Mouse (Mus musculus): ENCODE results near the gene Slmap. TPM values are rescaled to one million over a fixed set of nuclear protein-coding genes. Genes with fewer than 3 reads are reported as not detected.
"Not testable (repeated sequence)": the region's sequence is repeated elsewhere in the genome, so short reads cannot be mapped to it uniquely, and the experiment has no call there.

Slmap gene
- total RNA-seq, 2 experiments from 2014 or later, result 76.2 to 84.7 TPM

DNA sequence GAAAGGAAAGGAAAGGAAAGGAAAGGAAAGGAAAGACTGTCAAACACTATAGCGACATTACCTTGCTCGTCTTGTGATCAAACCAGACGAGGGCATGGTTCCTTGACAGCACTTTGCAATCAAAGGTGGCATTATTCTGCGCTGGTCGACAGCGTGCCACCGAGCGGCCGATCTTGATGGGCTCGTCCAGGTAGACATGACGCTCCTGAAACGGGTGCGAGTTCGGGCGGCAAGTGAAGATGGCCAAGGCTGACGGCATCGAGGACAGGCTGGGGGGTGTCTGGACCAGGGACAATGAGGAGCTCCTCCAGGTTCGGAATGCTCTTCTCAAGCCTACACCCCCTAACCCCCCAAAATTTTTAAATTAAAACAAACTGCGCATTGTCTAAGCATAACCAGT lies 1.5 kb downstream of the Slmap start:
- DNase-seq, result peak in 1 of 2 experiments; percentile 7

DNA sequence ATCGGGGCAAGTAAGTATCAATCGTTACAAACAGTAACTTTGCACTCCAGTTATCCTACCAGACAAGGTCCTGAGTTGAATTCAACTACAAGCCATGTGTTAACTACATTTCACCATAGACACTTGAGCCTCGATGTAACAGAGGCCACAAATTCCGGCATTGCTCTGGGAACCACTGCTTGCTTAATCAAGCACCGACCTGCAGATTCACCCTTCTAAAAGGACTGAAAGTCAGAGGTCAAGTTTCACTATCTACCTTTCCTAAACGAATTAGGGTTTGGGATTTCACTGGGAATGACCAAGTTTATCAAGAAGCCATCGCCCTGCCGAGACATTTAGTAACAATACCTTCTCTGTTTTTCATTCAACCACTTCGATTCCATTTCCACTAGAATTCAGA lies 2.0 kb downstream of the Slmap start:
- DNase-seq, result no peak

DNA sequence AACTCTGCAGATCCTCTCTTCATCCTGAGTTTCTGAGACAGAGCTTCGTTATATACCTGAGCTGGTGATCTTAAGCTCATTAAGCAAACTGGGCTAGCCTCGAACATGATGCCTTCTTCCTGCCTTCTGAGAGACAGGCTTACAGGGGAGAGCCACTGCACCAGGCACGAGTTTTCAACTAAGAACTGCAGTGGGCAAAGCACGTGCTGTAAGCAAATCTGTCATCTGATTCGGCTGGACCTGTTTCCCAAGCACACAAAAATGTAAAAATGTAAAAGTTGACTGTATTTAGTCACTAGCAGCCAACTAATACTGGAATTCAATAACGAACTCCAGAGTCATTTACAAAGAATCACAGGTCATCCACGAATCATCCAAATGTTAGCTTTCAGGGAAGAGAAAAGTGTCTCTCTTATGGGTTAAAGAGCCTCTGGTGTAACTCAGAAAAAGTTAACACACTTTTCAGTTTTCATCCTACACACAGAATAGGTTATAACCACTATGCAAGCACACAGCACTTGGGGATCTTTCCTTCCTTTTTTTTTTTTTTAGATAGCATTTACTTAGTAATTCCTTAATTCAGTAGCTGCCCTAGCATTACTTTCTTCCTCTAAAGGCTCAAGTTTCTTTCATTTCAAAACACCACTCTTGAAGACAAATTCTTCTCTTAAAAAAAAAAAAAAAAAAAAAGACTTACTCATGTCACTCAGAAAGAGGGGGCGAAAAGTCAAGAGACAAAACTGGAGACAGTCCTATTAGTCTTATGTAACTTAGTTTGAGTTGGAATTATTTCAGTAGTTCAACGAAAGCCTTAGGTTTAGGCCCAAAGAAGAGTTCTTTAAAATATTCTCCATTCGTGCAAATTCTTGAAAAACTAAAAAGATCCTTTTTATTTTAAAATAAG lies 3.1 kb downstream of the Slmap start:
- DNase-seq, result no peak

DNA sequence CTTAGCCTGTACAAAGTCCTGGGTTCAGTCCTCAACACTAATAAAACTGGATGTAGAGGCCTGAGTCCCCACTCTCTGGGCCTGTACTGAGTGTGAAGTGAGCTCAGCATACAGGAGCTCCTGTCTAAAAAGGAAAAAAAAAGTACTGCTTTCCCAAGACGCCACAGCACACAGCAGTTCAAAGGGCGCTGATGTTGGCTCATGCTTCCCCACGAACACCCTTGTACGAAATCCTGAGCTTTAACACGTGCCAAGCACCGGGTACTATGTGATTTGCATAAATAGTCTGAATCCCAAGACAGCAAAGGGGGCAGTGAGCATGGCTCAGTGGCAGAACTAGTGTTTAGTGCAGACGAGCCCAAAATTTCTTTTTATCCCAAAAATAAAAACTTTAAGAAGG lies 4.4 kb downstream of the Slmap start:
- peak in 1 of 2 experiments; percentile 35 for DNase-seq

DNA sequence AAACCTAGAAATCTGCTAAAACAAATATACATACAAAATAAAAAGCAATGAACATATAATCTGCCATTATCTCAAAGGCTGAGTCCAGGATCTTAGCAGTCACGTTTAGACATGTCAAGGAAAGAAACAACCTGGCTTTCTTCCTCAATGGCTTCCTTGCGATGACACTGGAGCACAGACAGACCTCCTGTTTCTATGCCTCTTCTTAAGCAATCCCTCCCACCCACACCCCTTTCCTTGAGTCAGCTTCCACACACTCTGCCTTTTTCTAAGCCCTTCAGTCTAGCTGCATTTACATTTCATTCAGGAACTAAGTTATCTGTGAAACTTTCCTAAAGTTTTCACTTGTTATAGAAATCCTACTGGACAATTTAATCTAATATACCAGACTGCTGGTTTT lies 6.4 kb downstream of the Slmap start:
- no peak for DNase-seq

DNA sequence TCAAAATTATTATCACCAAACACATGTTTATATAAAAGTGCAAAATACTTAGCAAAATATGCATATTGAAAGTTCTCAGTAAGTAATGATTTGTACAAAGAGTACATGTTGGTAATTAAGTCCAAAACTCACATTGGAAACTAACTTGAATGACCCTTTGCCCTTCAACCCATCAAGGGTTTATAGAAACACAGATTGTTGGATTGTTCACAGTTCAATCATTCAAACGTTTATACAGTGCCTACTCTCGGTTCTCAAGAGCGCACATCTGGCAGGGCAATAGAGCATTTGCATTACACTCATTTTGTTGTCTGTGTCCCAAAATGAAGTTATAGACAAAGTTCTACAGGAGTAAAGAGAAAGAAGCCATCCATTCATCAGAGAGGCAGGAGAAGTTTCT lies 8.8 kb downstream of the Slmap start:
- DNase-seq, result no peak

DNA sequence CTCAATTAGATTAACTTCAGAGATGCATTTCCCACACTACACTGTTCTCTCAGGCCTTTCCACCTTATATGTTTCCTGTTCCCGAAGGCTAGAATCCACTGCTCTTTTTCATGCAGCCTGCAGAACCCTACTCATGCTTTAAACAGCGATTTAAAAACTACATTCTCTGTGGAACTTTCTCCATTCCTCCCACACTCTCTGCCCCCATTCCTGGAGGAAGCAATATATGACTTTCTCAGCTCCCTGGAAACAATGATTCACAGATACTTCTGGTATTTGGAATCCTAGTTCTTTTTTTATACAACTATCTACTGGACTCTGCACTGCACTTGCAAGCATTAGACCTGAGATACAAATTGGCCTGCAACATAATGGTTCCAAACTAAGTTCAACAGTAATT lies 11.6 kb downstream of the Slmap start:
- no peak for DNase-seq

DNA sequence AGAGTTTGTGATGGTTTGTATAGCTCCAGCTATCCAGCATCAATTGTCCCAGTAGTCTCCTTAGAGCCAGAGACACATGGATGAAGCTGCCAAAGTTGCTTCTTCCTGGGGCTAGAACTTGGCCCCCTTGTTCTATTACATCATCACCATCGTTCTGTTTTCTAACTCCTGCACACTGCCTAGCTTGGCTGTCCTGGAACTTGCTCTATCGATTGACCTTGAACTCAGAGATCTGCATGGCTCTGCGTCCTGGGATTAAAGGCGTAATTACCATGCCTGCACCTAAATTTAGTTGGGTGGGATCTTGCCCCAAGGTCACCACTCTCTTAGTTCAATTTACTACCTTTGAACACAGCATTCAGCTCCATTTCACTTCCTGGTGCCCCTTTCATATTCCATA lies 14.9 kb downstream of the Slmap start:
- DNase-seq, result no peak

DNA sequence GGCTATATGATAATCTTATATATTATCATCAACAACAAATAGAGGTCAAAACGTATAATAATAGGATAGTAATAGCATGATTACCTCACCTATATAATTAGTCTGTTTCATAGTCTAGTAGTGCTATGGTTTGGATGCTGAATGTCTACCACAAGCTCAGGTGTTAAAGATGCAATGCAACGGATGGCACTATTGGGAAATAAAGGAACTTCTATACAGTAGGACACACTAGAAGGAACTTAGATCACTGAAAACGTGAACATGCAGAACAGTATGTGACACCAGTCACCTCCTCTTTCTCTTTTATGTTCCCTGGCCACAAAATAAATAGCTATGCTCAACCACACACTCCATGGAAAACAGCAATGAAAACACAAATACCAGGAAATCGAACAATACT lies 16.9 kb downstream of the Slmap start:
- no peak for DNase-seq

DNA sequence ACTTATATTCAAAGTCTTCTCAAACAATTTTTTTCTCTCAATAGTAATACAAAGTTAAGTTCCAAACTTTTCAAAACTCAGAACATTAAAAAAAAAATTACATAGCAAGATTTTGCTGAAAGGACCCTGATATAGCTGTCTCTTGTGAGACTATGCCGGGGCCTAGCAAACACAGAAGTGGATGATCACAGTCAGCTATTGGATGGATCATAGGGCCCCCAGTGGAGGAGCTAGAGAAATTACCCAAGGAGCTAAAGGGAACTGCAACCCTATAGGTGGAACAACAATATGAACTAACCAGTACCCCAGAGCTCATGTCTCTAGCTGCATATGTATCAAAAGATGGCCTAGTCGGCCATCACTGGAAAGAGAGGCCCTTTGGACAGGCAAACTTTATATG lies 18.5 kb downstream of the Slmap start:
- DNase-seq, result not testable (repeated sequence)

DNA sequence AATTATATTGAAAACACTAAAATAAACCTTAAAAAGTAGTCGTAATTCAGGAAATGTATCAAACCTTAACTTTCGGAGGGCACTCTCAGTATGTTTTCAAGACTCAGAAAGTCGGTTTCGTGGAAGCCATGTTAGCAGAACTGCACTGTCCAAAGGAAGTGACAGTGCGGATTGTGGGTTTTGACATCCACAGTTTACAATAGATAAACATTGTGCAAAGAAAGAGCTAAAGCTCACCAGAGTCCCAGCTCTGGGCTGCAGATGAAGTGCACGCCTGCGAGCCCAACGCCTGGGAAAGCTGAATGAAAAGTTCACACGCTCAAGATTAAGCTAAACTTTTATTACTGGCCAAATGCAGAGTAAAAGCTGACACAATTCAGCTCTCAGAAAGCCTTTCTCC lies 18.9 kb downstream of the Slmap start:
- no peak for DNase-seq

DNA sequence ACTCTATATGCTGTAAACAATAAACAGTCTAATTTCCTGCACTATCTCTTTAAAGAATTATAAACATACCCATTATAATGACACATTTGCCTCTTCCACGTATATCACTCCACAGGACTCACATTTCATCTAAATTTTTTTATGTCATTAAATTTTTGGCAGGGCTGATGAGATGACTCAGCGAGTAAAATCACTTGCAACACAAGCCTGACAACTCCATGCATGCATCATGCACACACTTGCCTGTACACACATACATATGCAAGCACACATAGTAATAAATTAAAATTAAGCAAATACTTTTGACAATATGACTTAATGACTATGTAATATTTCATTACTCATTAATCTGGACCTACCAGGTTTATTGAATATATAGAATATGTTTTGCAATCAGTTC lies 24.2 kb downstream of the Slmap start:
- peak in 1 of 2 experiments; percentile 13 for DNase-seq

DNA sequence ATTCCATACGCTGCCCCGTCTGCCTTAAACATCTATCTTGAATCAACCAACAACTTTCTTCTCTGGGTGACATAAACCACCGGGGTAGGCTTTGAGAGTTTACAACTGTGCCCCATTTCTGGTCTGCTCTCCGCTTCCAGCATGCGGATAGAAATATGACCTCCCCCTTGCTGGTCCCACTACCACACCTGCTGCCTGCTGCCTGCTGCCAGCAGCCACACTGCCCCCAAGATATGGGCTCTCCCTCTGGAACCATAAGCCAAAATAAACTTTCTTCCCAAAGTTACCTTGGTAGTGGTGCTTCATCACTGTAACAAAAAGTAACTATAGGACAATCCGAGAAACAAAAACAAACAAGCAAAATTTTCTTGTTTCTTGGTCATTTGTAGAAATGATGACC lies 26.6 kb downstream of the Slmap start:
- DNase-seq, result no peak

DNA sequence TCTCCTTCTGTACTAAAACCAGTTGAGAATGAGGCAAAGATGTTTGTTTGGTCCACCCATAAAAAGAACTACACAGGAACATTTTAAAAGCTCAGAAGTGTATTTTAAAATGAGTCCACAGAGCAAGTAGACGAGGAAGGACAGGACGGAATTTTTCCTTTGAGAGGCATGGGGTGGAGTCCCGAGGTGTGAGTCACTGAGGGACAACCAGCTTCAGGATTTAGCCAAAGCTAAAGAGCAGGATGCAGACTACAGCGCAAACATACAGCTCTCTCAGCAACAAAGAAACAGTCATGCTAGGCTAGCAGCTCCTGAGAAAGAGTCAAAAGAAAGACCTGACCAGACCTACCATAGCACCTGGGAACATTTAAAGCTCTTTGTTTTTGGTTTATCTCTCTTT lies 27.4 kb downstream of the Slmap start:
- peak; percentile 55 to 71 for DNase-seq

DNA sequence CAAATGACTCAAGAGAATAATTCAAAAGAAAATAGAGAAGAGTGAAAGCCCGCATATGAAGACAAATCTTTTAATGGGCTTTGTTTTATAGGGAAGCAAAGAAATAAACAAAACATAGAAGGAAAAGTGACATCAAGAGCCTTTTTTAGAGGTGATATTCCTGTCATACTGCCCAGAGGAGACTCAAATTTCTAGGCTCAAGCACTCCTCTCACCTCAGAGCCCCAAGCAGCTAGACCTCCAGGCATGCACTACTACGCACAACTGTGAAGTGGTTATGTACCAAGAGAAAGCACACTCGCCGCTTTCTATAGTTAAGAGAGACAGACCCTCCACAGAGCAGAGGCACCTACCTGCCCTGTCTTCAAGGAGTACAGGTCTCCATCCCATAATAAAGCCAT lies 30.2 kb downstream of the Slmap start:
- DNase-seq, result no peak

DNA sequence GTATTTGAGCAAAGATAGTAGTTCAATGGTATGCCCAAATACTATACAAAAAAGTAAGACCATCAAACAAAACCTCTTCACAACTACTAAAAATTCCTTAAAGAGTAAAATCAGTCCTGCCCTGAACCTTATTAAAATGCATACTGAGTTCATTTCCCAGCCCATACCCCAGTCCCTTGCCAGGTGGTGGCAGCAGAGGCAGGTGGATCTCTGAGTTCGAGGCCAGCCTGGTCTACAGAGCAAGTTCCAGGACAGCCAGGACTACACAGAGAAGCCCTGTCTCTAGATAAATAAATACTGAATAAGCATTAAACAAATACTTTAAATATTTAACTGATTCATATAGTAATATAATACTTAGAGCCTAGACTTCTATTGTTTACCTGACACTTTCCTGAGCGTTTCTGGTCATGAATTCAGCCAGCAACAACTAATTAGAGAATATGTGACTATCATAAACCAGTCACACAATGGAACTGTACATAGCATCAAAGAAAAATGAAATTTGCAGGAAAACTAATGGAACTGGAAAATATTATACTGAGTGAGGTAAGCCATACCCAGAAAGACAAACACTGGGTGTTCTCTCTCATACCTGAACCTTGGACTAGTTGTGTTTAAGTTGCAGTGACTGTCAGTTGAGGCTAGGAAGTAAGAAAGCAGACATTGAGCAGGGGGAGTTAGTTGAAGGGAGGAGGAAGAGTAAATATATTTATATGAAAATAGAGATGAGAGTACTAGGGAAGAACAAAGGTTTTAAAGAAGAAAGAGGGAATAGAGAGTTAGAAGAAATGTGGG lies 34.4 kb downstream of the Slmap start:
- no peak for DNase-seq

DNA sequence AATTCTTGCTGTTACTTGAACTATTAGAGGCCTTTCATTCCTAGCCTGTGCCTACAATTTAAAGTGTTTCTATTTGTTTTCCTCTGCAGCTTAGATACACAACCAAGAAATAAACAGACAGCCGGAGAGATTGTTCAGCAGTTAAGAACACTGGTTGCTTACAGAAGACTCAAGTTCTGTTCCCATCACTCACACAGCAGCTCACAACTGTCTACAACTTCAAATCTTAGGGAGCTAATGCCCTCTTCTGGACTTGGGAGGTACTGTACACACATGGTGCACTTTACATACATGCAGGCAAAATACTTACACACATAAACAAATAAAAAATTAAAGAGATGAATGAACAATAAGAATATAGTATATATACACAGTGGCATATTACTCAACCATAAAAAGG lies 39.7 kb downstream of the Slmap start:
- no peak for DNase-seq

DNA sequence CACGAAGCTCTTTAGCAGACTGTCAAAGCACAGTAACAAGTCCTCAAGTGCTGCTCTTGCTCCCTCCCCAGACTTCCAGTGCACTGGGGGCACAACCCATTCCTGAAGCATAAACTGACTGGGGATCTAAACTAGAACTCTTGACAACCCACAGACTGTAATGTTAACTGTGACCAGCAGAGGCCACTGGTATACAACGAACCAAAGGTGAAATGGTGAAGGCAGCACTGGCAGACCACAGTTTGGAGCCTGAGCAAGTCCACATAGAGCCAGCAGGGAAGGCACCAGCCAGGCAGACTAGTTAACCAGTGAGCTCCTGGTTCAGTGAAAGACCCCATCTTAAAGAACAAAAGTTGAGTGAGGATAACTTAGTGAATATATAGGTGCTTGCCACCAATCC lies 43.6 kb downstream of the Slmap start:
- peak; percentile 63 to 78 for DNase-seq

DNA sequence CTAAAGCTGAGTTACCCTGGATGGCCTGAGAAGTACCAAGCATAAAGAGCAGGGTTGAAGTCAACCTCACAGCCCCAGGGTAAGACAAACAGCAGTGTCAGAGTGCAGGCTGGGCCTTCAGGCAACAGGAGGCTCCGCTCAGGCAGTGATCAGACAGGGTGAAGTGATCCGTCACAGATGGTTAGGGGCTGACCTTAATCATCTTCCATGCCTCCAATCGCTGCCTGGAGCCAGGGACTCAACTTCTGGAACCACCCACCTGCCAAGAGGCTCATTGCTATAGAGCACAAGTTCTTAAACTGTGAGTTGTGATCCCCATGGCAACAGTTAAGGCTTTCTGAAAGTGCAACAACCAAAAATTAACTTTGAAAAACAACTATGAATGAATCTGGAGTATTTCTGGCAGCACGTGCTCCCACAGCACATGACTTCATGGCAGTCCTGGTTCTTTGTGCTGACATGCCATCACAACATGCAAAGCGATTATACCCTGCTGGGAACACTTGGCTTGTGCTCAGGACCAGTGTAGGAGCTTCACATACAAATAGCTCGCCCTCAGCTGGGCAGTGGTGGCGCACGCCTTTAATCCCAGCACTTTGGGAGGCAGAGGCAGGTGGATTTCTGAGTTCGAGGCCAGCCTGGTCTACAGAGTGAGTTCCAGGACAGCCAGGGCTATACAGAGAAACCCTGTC lies 46.3 kb downstream of the Slmap start:
- DNase-seq, result no peak

DNA sequence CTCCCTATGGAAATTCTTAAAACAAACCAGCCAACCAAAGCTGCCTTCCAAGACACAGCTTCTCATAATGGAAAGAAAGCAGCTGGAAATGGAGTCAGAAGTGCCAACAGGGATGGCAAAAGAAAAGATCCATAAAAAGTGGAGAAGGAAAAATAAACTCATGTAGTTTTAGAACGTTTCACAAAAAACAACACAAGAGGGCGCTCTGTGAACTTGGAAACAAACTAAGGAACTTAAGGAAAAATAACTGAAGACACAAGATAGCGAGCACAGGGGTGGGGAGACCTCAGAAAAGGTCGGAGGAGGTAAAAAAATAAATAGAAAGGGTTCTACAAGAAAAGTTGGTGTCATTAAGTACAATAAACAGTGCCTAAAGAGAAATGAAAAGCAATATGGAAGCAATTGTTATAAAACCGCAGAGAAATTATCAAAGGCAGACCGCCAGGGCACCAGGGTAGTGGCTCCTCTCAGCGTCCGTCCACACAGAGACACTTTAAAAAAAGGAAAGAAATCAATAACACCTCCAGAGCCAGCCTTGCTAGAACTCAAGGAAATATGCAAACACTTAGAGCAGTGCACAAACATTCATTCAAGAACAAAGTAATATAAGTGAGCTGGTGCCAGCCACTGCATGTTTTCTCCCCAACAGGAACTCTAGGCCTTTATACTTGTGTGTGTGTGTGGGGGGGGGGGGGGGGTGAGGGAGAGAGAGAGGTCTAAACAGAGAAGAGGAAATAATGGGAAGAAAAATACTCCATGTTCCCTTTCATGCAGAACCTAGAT lies 48.1 kb downstream of the Slmap start:
- DNase-seq, result no peak

DNA sequence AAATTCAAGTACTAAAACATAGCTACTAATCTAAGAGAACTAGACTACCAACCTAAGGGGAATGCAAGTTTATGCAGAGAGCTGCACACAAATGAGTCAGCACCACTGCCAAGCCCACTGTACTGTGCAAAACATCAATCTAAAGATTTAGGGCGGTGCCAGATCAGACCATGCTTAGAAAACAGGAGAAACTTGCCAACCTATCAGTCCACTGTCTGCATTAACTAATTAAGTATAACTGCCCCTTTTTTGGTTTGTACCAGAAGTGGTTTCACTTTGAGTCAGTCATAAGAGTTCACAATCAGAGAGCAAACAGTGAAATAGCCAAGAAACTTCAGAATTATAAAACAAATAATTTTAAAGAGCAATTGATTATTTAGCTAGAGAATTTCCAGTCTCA lies 53.3 kb downstream of the Slmap start:
- DNase-seq, result no peak

DNA sequence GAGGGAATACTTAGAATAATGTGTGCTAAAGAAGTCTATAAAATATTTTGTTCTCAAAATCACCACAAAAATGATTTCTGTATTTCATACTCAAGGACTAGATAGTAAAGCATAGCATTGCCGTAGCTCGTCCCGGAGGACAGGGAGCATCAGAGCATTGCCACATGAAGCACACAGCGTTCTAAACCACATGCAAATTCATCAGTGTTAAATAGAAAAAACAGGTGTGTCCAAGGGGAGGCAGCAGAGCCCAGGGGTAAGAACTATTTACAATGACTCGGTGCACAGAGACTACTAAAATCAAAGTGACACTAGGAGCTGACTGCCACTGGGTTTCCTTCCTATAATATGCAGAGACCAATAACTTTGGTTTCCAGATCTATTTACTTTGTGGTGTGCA lies 57.0 kb downstream of the Slmap start:
- no peak for DNase-seq

Data from adrenal gland, postnatal 36 days (tissue).